In genomic region chr6:112840400-112840799, GRCm38 (mm10) we compare ENCODE assay signal across 20 mouse cellular contexts.
DNase-seq lines count a peak whose midpoint lies in the region; ATAC-seq lines count a peak whose summit lies in the region.
"Had no signal": no experiment of that assay in that cellular context is flagged by ENCODE, and none has a peak within 500 bp of the region (broad histone marks: within the 10 kb centered on the region; RNA-seq: fewer than 3 reads in every experiment).

No protein-coding gene starts in this region.

- no peaks in the 10 kb centered on the region for H3K27me3 ChIP-seq in neural tube, embryonic 11.5 days (ENCODE audit: control insufficient read depth, insufficient read depth, low read length)
- H3K27me3 ChIP-seq in hindbrain, embryonic 14.5 days (ENCODE audit: control insufficient read depth, insufficient read depth, low read length), result no peaks in the 10 kb centered on the region
- H3K27me3 ChIP-seq in midbrain, embryonic 14.5 days (ENCODE audit: control insufficient read depth, insufficient read depth, low read length), result no peaks in the 10 kb centered on the region
- H3K27me3 ChIP-seq in kidney, embryonic 15.5 days, result no peaks in the 10 kb centered on the region
- H3K27me3 ChIP-seq: limb, embryonic 15.5 days; Patski had no signal

- no peaks in the 10 kb centered on the region for H3K9me3 ChIP-seq in neural tube, embryonic 11.5 days (ENCODE audit: control insufficient read depth, low read length)
- no peaks in the 10 kb centered on the region for H3K9me3 ChIP-seq in hindbrain, embryonic 14.5 days (ENCODE audit: control insufficient read depth, low read length)
- no peaks in the 10 kb centered on the region for H3K9me3 ChIP-seq in midbrain, embryonic 14.5 days (ENCODE audit: control insufficient read depth, low read length)
- no peaks in the 10 kb centered on the region for H3K9me3 ChIP-seq in kidney, embryonic 15.5 days (replicated peaks)
- H3K9me3 ChIP-seq: heart, embryonic 13.5 days; limb, embryonic 15.5 days had no signal

- DNase-seq in neural tube, embryonic 11.5 days (ENCODE audit: low spot score), result peak; percentile 61
- no peak for DNase-seq in neural tube, embryonic 10.5 days (ENCODE audit: extremely low spot score, low spot score)
- DNase-seq in hindbrain, embryonic 14.5 days (ENCODE audit: low spot score), result no peak
- DNase-seq in midbrain, embryonic 14.5 days, result peak; percentile 58
- no peak for DNase-seq in adrenal gland, adult 18-20 months (ENCODE audit: low spot score in 2 of 2)
- no peak for DNase-seq in frontal cortex, postnatal 10 days (ENCODE audit: low spot score in 2 of 2)
- DNase-seq: adrenal gland, postnatal 25 days; cerebellum, adult 8-10 months; heart, postnatal 36 days; kidney, adult 11 months; kidney, postnatal 10 days; layer of hippocampus, adult 9-11 months; lung, postnatal 10 days; right cerebral cortex, postnatal 4 days; thymus, postnatal 36 days had no signal

- H3K4me3 ChIP-seq in neural tube, embryonic 11.5 days (ENCODE audit: low read depth, low read length), result no peak overlapping the region
- H3K4me3 ChIP-seq in hindbrain, embryonic 14.5 days (replicated peaks; ENCODE audit: low read length), result no peak overlapping the region
- no peak overlapping the region for H3K4me3 ChIP-seq in midbrain, embryonic 14.5 days (replicated peaks; ENCODE audit: low read depth, low read length)
- H3K4me3 ChIP-seq in kidney, embryonic 15.5 days (replicated peaks), result no peak overlapping the region
- H3K4me3 ChIP-seq: heart, embryonic 13.5 days; limb, embryonic 15.5 days had no signal

- ATAC-seq in neural tube, embryonic 11.5 days (ENCODE audit: insufficient read depth, low FRiP score, low TSS enrichment), result peak; percentile 26; the same call in 1 of the 2 replicates
- 0 out of 2 replicates have a peak, but pooled peaks have one; percentile 29 for ATAC-seq in hindbrain, embryonic 14.5 days (ENCODE audit: low FRiP score)
- ATAC-seq in midbrain, embryonic 14.5 days (ENCODE audit: low FRiP score, low TSS enrichment), result peak; percentile 16; the same call in 1 of the 2 replicates
- ATAC-seq in kidney, embryonic 15.5 days (replicated peaks; ENCODE audit: low FRiP score), result no peak
- ATAC-seq: activated CD4-positive, CD25-positive, alpha-beta regulatory T cell, adult 4 months; Patski had no signal

- H3K4me1 ChIP-seq in neural tube, embryonic 11.5 days (ENCODE audit: control insufficient read depth, insufficient read depth, low read length), result peaks cover 49% of the 10 kb centered on the region
- peaks cover 62% of the 10 kb centered on the region for H3K4me1 ChIP-seq in hindbrain, embryonic 14.5 days (replicated peaks; ENCODE audit: control insufficient read depth, insufficient read depth, low read length)
- H3K4me1 ChIP-seq in midbrain, embryonic 14.5 days (ENCODE audit: control insufficient read depth, insufficient read depth, low read length), result peaks cover 52% of the 10 kb centered on the region
- H3K4me1 ChIP-seq in kidney, embryonic 15.5 days, result peaks cover 30% of the 10 kb centered on the region
- H3K4me1 ChIP-seq: heart, embryonic 13.5 days had no signal

- H3K9ac ChIP-seq in neural tube, embryonic 11.5 days (ENCODE audit: low read length), result no peak overlapping the region
- no peak overlapping the region for H3K9ac ChIP-seq in hindbrain, embryonic 14.5 days
- H3K9ac ChIP-seq in midbrain, embryonic 14.5 days (replicated peaks; ENCODE audit: low read length), result no peak overlapping the region
- no peak overlapping the region for H3K9ac ChIP-seq in kidney, embryonic 15.5 days
- H3K9ac ChIP-seq: heart, embryonic 13.5 days; limb, embryonic 15.5 days had no signal

- H3K27ac ChIP-seq in neural tube, embryonic 11.5 days (ENCODE audit: low read depth, low read length), result peak overlapping the region; percentile 88
- peak overlapping the region; percentile 86 for H3K27ac ChIP-seq in hindbrain, embryonic 14.5 days
- H3K27ac ChIP-seq in midbrain, embryonic 14.5 days (replicated peaks; ENCODE audit: low read depth, low read length), result peak overlapping the region; percentile 70
- H3K27ac ChIP-seq in kidney, embryonic 15.5 days, result no peak overlapping the region
- H3K27ac ChIP-seq: heart, embryonic 13.5 days; limb, embryonic 15.5 days had no signal

- no peaks in the 10 kb centered on the region for H3K36me3 ChIP-seq in neural tube, embryonic 11.5 days (ENCODE audit: control insufficient read depth, insufficient read depth, low read length)
- H3K36me3 ChIP-seq in hindbrain, embryonic 14.5 days (replicated peaks; ENCODE audit: control insufficient read depth, insufficient read depth), result no peaks in the 10 kb centered on the region
- H3K36me3 ChIP-seq in midbrain, embryonic 14.5 days (ENCODE audit: control insufficient read depth, insufficient read depth, low read length), result no peaks in the 10 kb centered on the region
- H3K36me3 ChIP-seq in kidney, embryonic 15.5 days, result no peaks in the 10 kb centered on the region
- H3K36me3 ChIP-seq: heart, embryonic 13.5 days; limb, embryonic 15.5 days had no signal

- 41% methylated on average over 5 of the region's 5 CpGs for WGBS in neural tube, embryonic 11.5 days
- WGBS in hindbrain, embryonic 14.5 days, result 13% methylated on average over 5 of the region's 5 CpGs
- WGBS in midbrain, embryonic 14.5 days, result 14% methylated on average over 5 of the region's 5 CpGs
- 46% methylated on average over 5 of the region's 5 CpGs for WGBS in kidney, embryonic 15.5 days

- no peak overlapping the region for H3K4me2 ChIP-seq in neural tube, embryonic 11.5 days (ENCODE audit: low read depth)
- no peak overlapping the region for H3K4me2 ChIP-seq in hindbrain, embryonic 14.5 days (replicated peaks)
- no peak overlapping the region for H3K4me2 ChIP-seq in midbrain, embryonic 14.5 days (ENCODE audit: low read length)
- no peak overlapping the region for H3K4me2 ChIP-seq in kidney, embryonic 15.5 days
- H3K4me2 ChIP-seq: heart, embryonic 13.5 days; limb, embryonic 15.5 days had no signal

Comparison
In these comparisons a context has a peak if more than half of its experiments do, and no peak if none do; other contexts are left out.
1. DNase-seq: peak in neural tube, embryonic 11.5 days (single experiment) and midbrain, embryonic 14.5 days (single experiment); none in neural tube, embryonic 10.5 days (single experiment), hindbrain, embryonic 14.5 days (single experiment), adrenal gland, adult 18-20 months (0 of 2) and frontal cortex, postnatal 10 days (0 of 2).